Comparison of ENCODE assay signal across 16 mouse cellular contexts in genomic region chr11:36161765-36162321, GRCm38 (mm10).
DNase-seq lines count a peak whose midpoint lies in the region; ATAC-seq and TF ChIP-seq lines count a peak whose summit lies in the region.
"Had no signal": no experiment of that assay in that cellular context is flagged by ENCODE, and none has a peak within 500 bp of the region (broad histone marks: within the 10 kb centered on the region; RNA-seq: fewer than 3 reads in every experiment).

No protein-coding gene starts in this region.

- no peaks in the 10 kb centered on the region for H3K36me3 ChIP-seq in forebrain, embryonic 12.5 days (replicated peaks)
- peaks cover 4% of the 10 kb centered on the region for H3K36me3 ChIP-seq in hindbrain, embryonic 14.5 days (replicated peaks; ENCODE audit: control insufficient read depth, insufficient read depth)
- H3K36me3 ChIP-seq in neural tube, embryonic 15.5 days: no peaks in the 10 kb centered on the region

- H3K9me3 ChIP-seq in forebrain, embryonic 12.5 days: no peaks in the 10 kb centered on the region
- H3K9me3 ChIP-seq in hindbrain, embryonic 14.5 days (ENCODE audit: control insufficient read depth, low read length): no peaks in the 10 kb centered on the region
- H3K9me3 ChIP-seq in neural tube, embryonic 15.5 days (replicated peaks): no peaks in the 10 kb centered on the region

- no peak for TF ChIP-seq CTCF in layer of hippocampus, adult 2 months (conservative IDR thresholded peaks at IDR 0.05)

- peak; percentile 1 to 4 for DNase-seq in layer of hippocampus, postnatal 10 days (ENCODE audit: low spot score in 2 of 2)
- no peak for DNase-seq in layer of hippocampus, adult 2 months (ENCODE audit: low spot score in 2 of 2)
- DNase-seq in hindbrain, embryonic 14.5 days (ENCODE audit: low spot score): no peak
- no peak for DNase-seq in left cerebral cortex, adult 9 months (ENCODE audit: low spot score in 2 of 2)
- DNase-seq in lung, postnatal 10 days: no peak
- DNase-seq: cerebellum, adult 9-10 months; embryo, embryonic 11 days; gastrocnemius, adult 2 months; heart, postnatal 36 days; right cerebral cortex, postnatal 14 days; thymus, adult 2 months had no signal

- peaks cover 30% of the 10 kb centered on the region for H3K27me3 ChIP-seq in forebrain, embryonic 12.5 days
- no peaks in the 10 kb centered on the region for H3K27me3 ChIP-seq in hindbrain, embryonic 14.5 days (ENCODE audit: control insufficient read depth, insufficient read depth, low read length)
- no peaks in the 10 kb centered on the region for H3K27me3 ChIP-seq in neural tube, embryonic 15.5 days (replicated peaks)
- H3K27me3 ChIP-seq: CH12.LX had no signal

- H3K4me1 ChIP-seq in forebrain, embryonic 12.5 days: peaks cover 8% of the 10 kb centered on the region
- H3K4me1 ChIP-seq in hindbrain, embryonic 14.5 days (replicated peaks; ENCODE audit: control insufficient read depth, insufficient read depth, low read length): no peaks in the 10 kb centered on the region
- H3K4me1 ChIP-seq in neural tube, embryonic 15.5 days: peaks cover 5% of the 10 kb centered on the region; the same call in 1 of the 2 replicates

- H3K4me2 ChIP-seq in forebrain, embryonic 12.5 days: no peak overlapping the region
- no peak overlapping the region for H3K4me2 ChIP-seq in hindbrain, embryonic 14.5 days (replicated peaks)
- H3K4me2 ChIP-seq in neural tube, embryonic 15.5 days: no peak overlapping the region
- H3K4me2 ChIP-seq: liver, embryonic 11.5 days had no signal

- H3K9ac ChIP-seq in forebrain, embryonic 12.5 days: no peak overlapping the region
- no peak overlapping the region for H3K9ac ChIP-seq in hindbrain, embryonic 14.5 days
- no peak overlapping the region for H3K9ac ChIP-seq in neural tube, embryonic 15.5 days (replicated peaks)

- H3K27ac ChIP-seq in layer of hippocampus, adult 2 months: no peak overlapping the region
- 0 out of 2 replicates have a peak overlapping the region, but pooled peaks have one; percentile 42 for H3K27ac ChIP-seq in forebrain, embryonic 12.5 days
- H3K27ac ChIP-seq in hindbrain, embryonic 14.5 days: no peak overlapping the region
- H3K27ac ChIP-seq in neural tube, embryonic 15.5 days (replicated peaks): no peak overlapping the region
- H3K27ac ChIP-seq: gastrocnemius, adult 2 months had no signal

- WGBS in forebrain, embryonic 12.5 days: 30% methylated on average over 10 of the region's 10 CpGs
- 55% methylated on average over 10 of the region's 10 CpGs for WGBS in hindbrain, embryonic 14.5 days
- 55% methylated on average over 10 of the region's 10 CpGs for WGBS in neural tube, embryonic 15.5 days

- ATAC-seq in forebrain, embryonic 12.5 days (ENCODE audit: low FRiP score): peak; percentile 79
- 0 out of 2 replicates have a peak, but pooled peaks have one; percentile 37 for ATAC-seq in hindbrain, embryonic 14.5 days (ENCODE audit: low FRiP score)
- peak; percentile 35; the same call in 1 of the 2 replicates for ATAC-seq in neural tube, embryonic 15.5 days (ENCODE audit: low FRiP score)
- ATAC-seq: lung, postnatal 0 days had no signal

- no peak overlapping the region for H3K4me3 ChIP-seq in layer of hippocampus, adult 2 months
- H3K4me3 ChIP-seq in forebrain, embryonic 12.5 days (replicated peaks): no peak overlapping the region
- no peak overlapping the region for H3K4me3 ChIP-seq in hindbrain, embryonic 14.5 days (replicated peaks; ENCODE audit: low read length)
- no peak overlapping the region for H3K4me3 ChIP-seq in neural tube, embryonic 15.5 days (replicated peaks)
- H3K4me3 ChIP-seq: gastrocnemius, adult 2 months had no signal

Comparison
In these comparisons a context has a peak if more than half of its experiments do, and no peak if none do; other contexts are left out.
1. DNase-seq: peak in layer of hippocampus, postnatal 10 days (2 of 2); none in layer of hippocampus, adult 2 months (0 of 2), hindbrain, embryonic 14.5 days (single experiment), left cerebral cortex, adult 9 months (0 of 2) and lung, postnatal 10 days (single experiment).
2. Peak in every context shown above with its lines, with median percentiles within 50 percentile points of each other: ATAC-seq.